Mouse (Mus musculus) erythroblast, embryonic 14.5 days (primary cell): ENCODE results near the gene Ddx42.

Experiments
- GATA1 ChIP-seq: IDR thresholded peaks from 2 replicates; pipeline ENCODE4 v1.6.1; 2012; ENCODE audit warnings: low read length, inconsistent platforms, mixed read lengths
- TAL1 ChIP-seq: IDR thresholded peaks from 3 replicates; pipeline ENCODE4 v1.6.1; 2012; ENCODE audit warnings: low read length, inconsistent platforms, mixed read lengths

DNA sequence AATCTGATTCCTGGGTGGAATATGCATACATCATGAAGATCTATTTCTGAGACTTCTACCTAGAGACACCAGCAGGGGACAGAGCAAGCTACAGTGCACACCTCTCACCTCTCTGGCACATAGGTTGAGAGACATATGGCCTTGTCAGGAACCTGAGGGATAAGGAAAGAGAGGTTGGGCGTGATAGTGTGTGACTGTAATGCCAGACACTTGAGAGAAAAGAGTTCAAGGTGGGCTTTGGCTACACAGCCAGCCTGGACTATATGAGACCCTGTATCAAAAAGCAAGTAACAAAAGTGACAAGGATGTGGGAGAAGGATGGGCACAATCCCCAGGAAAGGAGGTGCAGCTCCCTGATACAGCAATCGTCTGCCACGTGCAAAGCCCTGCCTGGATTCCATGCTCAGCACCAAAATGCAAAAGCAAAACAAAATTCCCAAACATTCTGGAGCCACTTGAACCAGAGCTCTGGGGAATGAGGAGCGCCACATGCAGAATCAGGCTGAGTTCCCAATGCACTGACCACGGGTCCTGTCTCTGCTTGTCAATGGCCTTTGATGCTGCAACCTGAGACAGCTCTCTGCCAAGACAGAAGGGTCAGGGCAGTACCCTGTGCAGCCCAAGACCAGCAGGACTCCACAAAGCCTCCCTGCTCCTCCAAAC is 54.5 kb downstream of the Ddx42 start:
- no peak for TF ChIP-seq TAL1
- no peak for TF ChIP-seq GATA1
